9 mouse cellular contexts compared by ENCODE assay signal in genomic region chr11:102778165-102778564, GRCm38 (mm10). TPM values are rescaled to one million over a fixed set of nuclear protein-coding genes. Genes with fewer than 3 reads are reported as not detected.
DNase-seq lines count a peak whose midpoint lies in the region; ATAC-seq and TF ChIP-seq lines count a peak whose summit lies in the region.
"Had no signal": no experiment of that assay in that cellular context is flagged by ENCODE, and none has a peak within 500 bp of the region (broad histone marks: within the 10 kb centered on the region; RNA-seq: fewer than 3 reads in every experiment).

No protein-coding gene starts in this region.

- TF ChIP-seq CTCF in liver, postnatal 0 days (IDR thresholded peaks at IDR 0.05; ENCODE audit: low read depth) = no peak

- peaks cover 21% of the 10 kb centered on the region for H3K36me3 ChIP-seq in hindbrain, embryonic 13.5 days
- peaks cover 24% of the 10 kb centered on the region for H3K36me3 ChIP-seq in neural tube, embryonic 13.5 days
- H3K36me3 ChIP-seq in liver, postnatal 0 days (replicated peaks; ENCODE audit: insufficient read depth, low read length) = no peaks in the 10 kb centered on the region

- H3K9me3 ChIP-seq in hindbrain, embryonic 13.5 days = no peaks in the 10 kb centered on the region
- H3K9me3 ChIP-seq in neural tube, embryonic 13.5 days = no peaks in the 10 kb centered on the region
- H3K9me3 ChIP-seq in liver, postnatal 0 days (ENCODE audit: low read length) = no peaks in the 10 kb centered on the region

- peak overlapping the region; percentile 49 for H3K4me2 ChIP-seq in hindbrain, embryonic 13.5 days
- H3K4me2 ChIP-seq in neural tube, embryonic 13.5 days = peak overlapping the region; percentile 43; the same call in 1 of the 2 replicates
- no peak overlapping the region for H3K4me2 ChIP-seq in liver, postnatal 0 days (ENCODE audit: low read depth, low read length)

- peak; percentile 29 for DNase-seq in cerebellum, adult 8-10 months
- DNase-seq in left cerebral cortex, postnatal 4 days = peak; percentile 76
- no peak for DNase-seq in left cerebral cortex, adult 8-10 months (ENCODE audit: low spot score in 2 of 2)
- DNase-seq in liver, postnatal 0 days = no peak
- no peak for DNase-seq in thymus, adult 18-20 months

- WGBS in hindbrain, embryonic 13.5 days = 33% methylated on average over 14 of the region's 14 CpGs
- 44% methylated on average over 14 of the region's 14 CpGs for WGBS in neural tube, embryonic 13.5 days
- WGBS in liver, postnatal 0 days (ENCODE audit: insufficient replicate concordance) = 70% methylated on average over 14 of the region's 14 CpGs

- peak overlapping the region; percentile 71 for H3K9ac ChIP-seq in hindbrain, embryonic 13.5 days
- peak overlapping the region; percentile 64 for H3K9ac ChIP-seq in neural tube, embryonic 13.5 days
- H3K9ac ChIP-seq in liver, postnatal 0 days (replicated peaks) = no peak overlapping the region

- peaks cover 47% of the 10 kb centered on the region for H3K4me1 ChIP-seq in hindbrain, embryonic 13.5 days (replicated peaks)
- H3K4me1 ChIP-seq in neural tube, embryonic 13.5 days (replicated peaks) = peaks cover 39% of the 10 kb centered on the region
- H3K4me1 ChIP-seq in liver, postnatal 0 days (ENCODE audit: insufficient read depth) = peaks cover 9% of the 10 kb centered on the region

- ATAC-seq in cerebellum, adult (ENCODE audit: insufficient number of reproducible peaks, low FRiP score, low TSS enrichment) = no peak
- no peak for ATAC-seq in hindbrain, embryonic 13.5 days (ENCODE audit: low FRiP score)
- no peak for ATAC-seq in neural tube, embryonic 13.5 days (ENCODE audit: low read depth)
- no peak for ATAC-seq in liver, postnatal 0 days

- no peak overlapping the region for H3K4me3 ChIP-seq in hindbrain, embryonic 13.5 days
- H3K4me3 ChIP-seq in neural tube, embryonic 13.5 days = no peak overlapping the region
- no peak overlapping the region for H3K4me3 ChIP-seq in liver, postnatal 0 days (ENCODE audit: low read depth, low read length)
- H3K4me3 ChIP-seq: erythroblast, embryonic 14.5 days had no signal

- H3K27ac ChIP-seq in hindbrain, embryonic 13.5 days = peak overlapping the region; percentile 31; the same call in 1 of the 2 replicates
- 0 out of 2 replicates have a peak overlapping the region, but pooled peaks have one; percentile 3 for H3K27ac ChIP-seq in neural tube, embryonic 13.5 days (replicated peaks)
- H3K27ac ChIP-seq in liver, postnatal 0 days (ENCODE audit: low read depth) = no peak overlapping the region

- intact Hi-C loops in left cerebral cortex, postnatal 4 days (cut with DNase I) = loop anchor here (5.0 kb wide), 1 partner anchor 39 kb away; the partner anchor contains the start of gene Gjc1

- TF ChIP-seq EP300 in liver, postnatal 0 days (IDR thresholded peaks at IDR 0.05; ENCODE audit: low read depth) = no peak

- H3K27me3 ChIP-seq in hindbrain, embryonic 13.5 days = no peaks in the 10 kb centered on the region
- no peaks in the 10 kb centered on the region for H3K27me3 ChIP-seq in neural tube, embryonic 13.5 days
- H3K27me3 ChIP-seq in liver, postnatal 0 days (ENCODE audit: insufficient read depth, low read length) = peaks cover 28% of the 10 kb centered on the region

RNA-seq across cellular contexts. Expression of gene Adam11, which starts 16.9 kb away (rescaled TPM):
- 100 to 1,000 TPM; 103 to 110 TPM for total RNA-seq in left cerebral cortex, postnatal 4 days (2021)
- 100 to 1,000 TPM; 117 to 126 (median 123) TPM for total RNA-seq in left cerebral cortex, adult 8-10 months (2022)
- 27.6 and 35.7 TPM in 2 replicates for polyA plus RNA-seq in hindbrain, embryonic 13.5 days (2015; fragmentation: Nextera tagmentation; extraction: Ambion mirVana)
- polyA plus RNA-seq in neural tube, embryonic 13.5 days (2015; fragmentation: Nextera tagmentation; extraction: Ambion mirVana) = 40.1 and 47.0 TPM in 2 replicates
- polyA plus RNA-seq in liver, postnatal 0 days (2015; fragmentation: Nextera tagmentation; extraction: Ambion mirVana) = 0.20 and 0.22 TPM in 2 replicates

RNA-seq across cellular contexts. Expression of gene Gjc1, which starts 41.3 kb away (rescaled TPM):
- total RNA-seq in left cerebral cortex, postnatal 4 days (2021) = 10 to 100 TPM; 46.7 to 60.2 TPM
- 1 to 10 TPM; 3.9 to 5.5 (median 5.2) TPM for total RNA-seq in left cerebral cortex, adult 8-10 months (2022)
- polyA plus RNA-seq in hindbrain, embryonic 13.5 days (2015; fragmentation: Nextera tagmentation; extraction: Ambion mirVana) = 43.8 and 44.8 TPM in 2 replicates
- 38.2 and 40.5 TPM in 2 replicates for polyA plus RNA-seq in neural tube, embryonic 13.5 days (2015; fragmentation: Nextera tagmentation; extraction: Ambion mirVana)
- polyA plus RNA-seq in liver, postnatal 0 days (2015; fragmentation: Nextera tagmentation; extraction: Ambion mirVana) = 1.4 and 1.6 TPM in 2 replicates
- polyA plus RNA-seq: erythroblast, embryonic 14.5 days had no signal

RNA-seq across cellular contexts. Expression of gene Higd1b, which starts 57.5 kb away (rescaled TPM):
- total RNA-seq in left cerebral cortex, postnatal 4 days (2021) = 1 to 10 TPM; 3.8 to 6.7 TPM
- 1 to 10 TPM; 5.7 to 6.8 (median 6.0) TPM for total RNA-seq in left cerebral cortex, adult 8-10 months (2022)
- polyA plus RNA-seq in hindbrain, embryonic 13.5 days (2015; fragmentation: Nextera tagmentation; extraction: Ambion mirVana) = 2.4 and 4.2 TPM in 2 replicates
- polyA plus RNA-seq in neural tube, embryonic 13.5 days (2015; fragmentation: Nextera tagmentation; extraction: Ambion mirVana) = 2.1 and 2.6 TPM in 2 replicates
- polyA plus RNA-seq in liver, postnatal 0 days (2015; fragmentation: Nextera tagmentation; extraction: Ambion mirVana) = not detected in 2 replicates
- polyA plus RNA-seq: erythroblast, embryonic 14.5 days had no signal

Comparison
In these comparisons a context has a peak if more than half of its experiments do, and no peak if none do; other contexts are left out.
1. DNase-seq: peak in cerebellum, adult 8-10 months (single experiment) and left cerebral cortex, postnatal 4 days (single experiment); none in left cerebral cortex, adult 8-10 months (0 of 2), liver, postnatal 0 days (single experiment) and thymus, adult 18-20 months (0 of 2).
2. RNA of gene Adam11, which starts 16.9 kb away (polyA plus RNA-seq): 40.1 to 47.0 TPM in neural tube, embryonic 13.5 days and 27.6 to 35.7 TPM in hindbrain, embryonic 13.5 days; 0.20 to 0.22 TPM in liver, postnatal 0 days; every median in the first group is over 10 times any median in the second.
3. RNA of gene Gjc1, which starts 41.3 kb away (polyA plus RNA-seq): 43.8 to 44.8 TPM in hindbrain, embryonic 13.5 days and 38.2 to 40.5 TPM in neural tube, embryonic 13.5 days; 1.4 to 1.6 TPM in liver, postnatal 0 days; every median in the first group is over 10 times any median in the second.